Mouse (Mus musculus) liver, postnatal 0 days (tissue): Measurements from ENCODE around the gene Snx21. TPM values are rescaled to one million over a fixed set of nuclear protein-coding genes. Genes with fewer than 3 reads are reported as not detected.
A peak's percentile ranks its signal among the peaks of the same experiment; 100 is the strongest.

Experiments
- ATAC-seq: fragments of 200-750 bp; cut with Nextera tagmentation; 2 replicates; pipeline ENCODE4 v1.8.0; 2017; ENCODE audit warnings: mild to moderate bottlenecking, moderate library complexity
- DNase-seq: peaks from one replicate; pipeline ENCODE4 v3.0.0-alpha.2; 2016
- H3K27ac ChIP-seq: fragments of 300-500 bp; sonication (generic); 2 replicates; pipeline ENCODE4 v1.5.1; 2014; ENCODE audit warnings: antibody characterized with exemption, moderate library complexity, mild to moderate bottlenecking, low read depth
- H3K27me3 ChIP-seq: fragments of 300-500 bp; sonication (generic); 2 replicates; pipeline ENCODE4 v1.6.1; 2014; ENCODE audit warnings: low read length, control low read depth, mixed read lengths; ENCODE audit not compliant: insufficient read depth
- H3K36me3 ChIP-seq: fragments of 300-500 bp; sonication (generic); replicated peaks from 2 replicates; pipeline ENCODE4 v1.6.1; 2014; ENCODE audit warnings: mild to moderate bottlenecking, control low read depth, low read length, moderate library complexity, mixed read lengths; ENCODE audit not compliant: insufficient read depth
- H3K4me1 ChIP-seq: fragments of 300-500 bp; sonication (generic); 2 replicates; pipeline ENCODE4 v1.6.1; 2014; ENCODE audit warnings: antibody characterized with exemption, mild to moderate bottlenecking, control low read depth; ENCODE audit not compliant: insufficient read depth
- H3K4me2 ChIP-seq: fragments of 300-500 bp; sonication (generic); 2 replicates; pipeline ENCODE4 v1.6.1; 2014; ENCODE audit warnings: low read depth, mild to moderate bottlenecking, low read length, moderate library complexity, mixed read lengths
- H3K4me3 ChIP-seq: fragments of 300-500 bp; sonication (generic); 2 replicates; pipeline ENCODE4 v1.5.1; 2014; ENCODE audit warnings: low read depth, low read length
- H3K9ac ChIP-seq: fragments of 300-500 bp; sonication (generic); replicated peaks from 2 replicates; pipeline ENCODE4 v1.6.1; 2014; ENCODE audit warnings: mild to moderate bottlenecking, moderate library complexity
- H3K9me3 ChIP-seq: fragments of 300-500 bp; sonication (generic); 2 replicates; pipeline ENCODE4 v1.6.1; 2016; ENCODE audit warnings: mild to moderate bottlenecking, control low read depth, low read length, mixed read lengths
- CTCF ChIP-seq: sonication (generic); IDR thresholded peaks from 2 replicates; pipeline ENCODE4 v1.5.1; 2016; ENCODE audit warnings: antibody characterized with exemption, low read depth
- EP300 ChIP-seq: IDR thresholded peaks from 2 replicates; pipeline ENCODE4 v1.6.1; 2016; ENCODE audit warnings: antibody characterized with exemption, low read depth, mild to moderate bottlenecking
- WGBS: fragments of 180-500 bp; shearing (Covaris S2); extraction: QIAGEN DNeasy Blood & Tissue Kit; methylation state at CpG from one replicate; pipeline ENCODE4 v1.1.7; 2014; ENCODE audit not compliant: insufficient replicate concordance; 5-methylcytosine and 5-hydroxymethylcytosine counted together
- polyA plus RNA-seq: library from polyadenylated mRNA; unstranded; fragments of >200 nt; fragmentation: Nextera tagmentation; extraction: Ambion mirVana; gene quantifications from 2 replicates; pipeline ENCODE4 v1.2.1, GENCODE M21; 2015

The Snx21 gene
- polyA plus RNA-seq, 1 experiment from 2014 or later = 6.1 TPM

GRCm38 (mm10) chr2:164758692-164759091, 26.9 kb upstream of the Snx21 start:
- Histone ChIP-seq H3K4me3 (no peak overlapping the region), H3K27ac (peak overlapping the region; percentile 73), H3K9ac (peak overlapping the region; percentile 46), H3K4me2 (0 out of 2 replicates have a peak overlapping the region, but pooled peaks have one; percentile 20), H3K27me3 (no peaks in the 10 kb centered on the region), H3K36me3 (peaks cover 90% of the 10 kb centered on the region), H3K9me3 (no peaks in the 10 kb centered on the region), H3K4me1 (peaks cover 47% of the 10 kb centered on the region)
- TF ChIP-seq EP300 (peak; percentile 94), CTCF (no peak)
- peak; percentile 52 for ATAC-seq
- WGBS = 53% methylated on average over 1 of the region's 1 CpGs
- DNase-seq = no peak

- DNase-seq = peak; percentile 58
- peak; percentile 73 for ATAC-seq
- Histone ChIP-seq H3K36me3 (peaks cover 80% of the 10 kb centered on the region), H3K4me1 (peaks cover 47% of the 10 kb centered on the region), H3K27me3 (no peaks in the 10 kb centered on the region), H3K9ac (peak overlapping the region; percentile 0; the same call in 1 of the 2 replicates), H3K4me2 (peak overlapping the region; percentile 1), H3K9me3 (no peaks in the 10 kb centered on the region), H3K27ac (peak overlapping the region; percentile 73), H3K4me3 (no peak overlapping the region)
- peak; percentile 99 for TF ChIP-seq EP300
- no peak for TF ChIP-seq CTCF
- 56% methylated on average over 4 of the region's 4 CpGs for WGBS
Observed at GRCm38 (mm10) chr2:164760059-164760833, 25.4 kb upstream of the Snx21 start.

GRCm38 (mm10) chr2:164761502-164761901, 24.1 kb upstream of the Snx21 start:
- peaks cover 80% of the 10 kb centered on the region for H3K36me3 ChIP-seq
- H3K27me3 ChIP-seq = no peaks in the 10 kb centered on the region
- H3K9ac ChIP-seq = peak overlapping the region; percentile 55
- peaks cover 47% of the 10 kb centered on the region for H3K4me1 ChIP-seq
- no peak overlapping the region for H3K4me3 ChIP-seq
- no peaks in the 10 kb centered on the region for H3K9me3 ChIP-seq
- H3K27ac ChIP-seq = peak overlapping the region; percentile 73
- H3K4me2 ChIP-seq = no peak overlapping the region
- peak; percentile 60 for DNase-seq
- TF ChIP-seq EP300 = peak; percentile 96
- TF ChIP-seq CTCF = no peak
- 67% methylated on average over 2 of the region's 2 CpGs for WGBS
- ATAC-seq = peak; percentile 91

- no peaks in the 10 kb centered on the region for H3K27me3 ChIP-seq
- no peak overlapping the region for H3K4me2 ChIP-seq
- H3K4me3 ChIP-seq = no peak overlapping the region
- peak overlapping the region; percentile 55 for H3K9ac ChIP-seq
- DNase-seq (no peak), ATAC-seq (peak; percentile 1; the same call in 1 of the 2 replicates)
- 88% methylated on average over 4 of the region's 4 CpGs for WGBS
- H3K4me1 ChIP-seq = peaks cover 47% of the 10 kb centered on the region
- H3K27ac ChIP-seq = peak overlapping the region; percentile 73
- no peaks in the 10 kb centered on the region for H3K9me3 ChIP-seq
- no peak for TF ChIP-seq EP300
- no peak for TF ChIP-seq CTCF
- H3K36me3 ChIP-seq = peaks cover 80% of the 10 kb centered on the region
Observed at GRCm38 (mm10) chr2:164761971-164762370, 23.7 kb upstream of the Snx21 start.

GRCm38 (mm10) chr2:164762593-164762992, 23.0 kb upstream of the Snx21 start:
- H3K4me3 ChIP-seq = no peak overlapping the region
- 79% methylated on average over 7 of the region's 7 CpGs for WGBS

GRCm38 (mm10) chr2:164765841-164766240, 19.8 kb upstream of the Snx21 start:
- ATAC-seq (no peak), DNase-seq (no peak)
- Histone ChIP-seq H3K27ac (0 out of 2 replicates have a peak overlapping the region, but pooled peaks have one; percentile 12), H3K4me2 (no peak overlapping the region), H3K9ac (no peak overlapping the region), H3K27me3 (no peaks in the 10 kb centered on the region), H3K36me3 (peaks cover 58% of the 10 kb centered on the region), H3K4me1 (peaks cover 30% of the 10 kb centered on the region), H3K4me3 (no peak overlapping the region), H3K9me3 (no peaks in the 10 kb centered on the region)
- TF ChIP-seq EP300 (no peak), CTCF (no peak)
- WGBS = 83% methylated on average over 3 of the region's 3 CpGs

More at GRCm38 (mm10) chr2:164762593-164762992, 23.0 kb upstream of the Snx21 start:
- Histone ChIP-seq H3K36me3 (peaks cover 78% of the 10 kb centered on the region), H3K4me2 (peak overlapping the region; percentile 2; the same call in 1 of the 2 replicates), H3K9me3 (no peaks in the 10 kb centered on the region), H3K27ac (peak overlapping the region; percentile 73), H3K27me3 (no peaks in the 10 kb centered on the region), H3K4me1 (peaks cover 47% of the 10 kb centered on the region), H3K9ac (no peak overlapping the region)
- DNase-seq (no peak), ATAC-seq (no peak)
- TF ChIP-seq EP300 = no peak
- no peak for TF ChIP-seq CTCF
